Mouse (Mus musculus): Measurements from ENCODE around the gene Gm2696. TPM values are rescaled to one million over a fixed set of nuclear protein-coding genes. Genes with fewer than 3 reads are reported as not detected.

Gene Gm2696
- total RNA-seq (2023): not detected

GRCm38 (mm10) chr10:77814382-77814781 is at the start of gene Gm2696:
Gm2696 (plus strand) TSS chr10:77814682.

GRCm38 (mm10) chr10:77771225-77771624 is 43.3 kb upstream of the Gm2696 start, which contains the start of gene Gm3238:
Gm3238 (minus strand) TSS chr10:77771325.

GRCm38 (mm10) chr10:77776844-77777243 is 37.6 kb upstream of the Gm2696 start, which contains the start of gene Gm7138:
Gm7138 (minus strand) TSS chr10:77776944.

GRCm38 (mm10) chr10:77782442-77782841 is 32.0 kb upstream of the Gm2696 start, which contains the start of gene Gm3250:
Gm3250 (minus strand) TSS chr10:77782542.

GRCm38 (mm10) chr10:77787876-77788275 is 26.6 kb upstream of the Gm2696 start, which contains the start of gene Gm7137:
Gm7137 (minus strand) TSS chr10:77788200.

GRCm38 (mm10) chr10:77794976-77795375 is 19.5 kb upstream of the Gm2696 start, which contains the start of gene Gm9639:
Gm9639 (minus strand) TSS chr10:77795076.

GRCm38 (mm10) chr10:77798921-77799508 is 15.5 kb upstream of the Gm2696 start, which contains the start of gene Gm19668:
Gm19668 (minus strand) TSS chr10:77799133.

GRCm38 (mm10) chr10:77811743-77812142 is 2.7 kb upstream of the Gm2696 start, which contains the start of gene Gm9507:
Gm9507 (minus strand) TSS chr10:77811843.

GRCm38 (mm10) chr10:77826951-77827350 is 12.5 kb downstream of the Gm2696 start, which contains the start of gene Krtap10-4:
Krtap10-4 (minus strand) TSS chr10:77827095.

GRCm38 (mm10) chr10:77835647-77836046 is 21.2 kb downstream of the Gm2696 start, which contains the start of gene Krtap10-10:
Krtap10-10 (plus strand) TSS chr10:77835947.

GRCm38 (mm10) chr10:77846503-77846902 is 32.0 kb downstream of the Gm2696 start, which contains the start of gene Gm36176:
Gm36176 (plus strand) TSS chr10:77846803.

GRCm38 (mm10) chr10:77852559-77852958 is 38.1 kb downstream of the Gm2696 start, which contains the start of gene Gm10318:
Gm10318 (plus strand) TSS chr10:77852859.

GRCm38 (mm10) chr10:77861675-77862074 is 47.2 kb downstream of the Gm2696 start, which contains the start of gene Gm3285:
Gm3285 (plus strand) TSS chr10:77861975.

Other genes with a start within 250 kb of the Gm2696 start
- gene Pttg1ip, start 233.0 kb upstream of the Gm2696 start, total RNA-seq (2023): 109 TPM
- 61.4 TPM for gene Sumo3, start 208.6 kb upstream of the Gm2696 start, total RNA-seq (2023)
- gene Gm49325, start 208.5 kb upstream of the Gm2696 start, total RNA-seq (2023): not detected
- gene Ube2g2, start 192.4 kb upstream of the Gm2696 start, total RNA-seq (2023): 36.8 TPM
- gene Tspear, start 128.1 kb upstream of the Gm2696 start, total RNA-seq (2023): 0.44 TPM
- gene Gm19402, start 123.9 kb upstream of the Gm2696 start, total RNA-seq (2023): not detected
- gene Gm9508, start 117.4 kb upstream of the Gm2696 start, total RNA-seq (2023): not detected
- not detected for gene Gm10272, start 108.1 kb upstream of the Gm2696 start, total RNA-seq (2023)
- not detected for gene Gm10024, start 103.2 kb upstream of the Gm2696 start, total RNA-seq (2023)
- not detected for gene Gm10142, start 98.9 kb upstream of the Gm2696 start, total RNA-seq (2023)
- not detected for gene Krtap12-1, start 94.1 kb upstream of the Gm2696 start, total RNA-seq (2023)
- gene Gm10100, start 88.2 kb upstream of the Gm2696 start, total RNA-seq (2023): not detected
- gene Gm18596, start 72.0 kb upstream of the Gm2696 start, total RNA-seq (2023): not detected
- not detected for gene Gm9736, start 63.3 kb upstream of the Gm2696 start, total RNA-seq (2023)
- gene Gm3233, start 55.0 kb upstream of the Gm2696 start, total RNA-seq (2023): not detected
- not detected for gene Gm3238, start 43.4 kb upstream of the Gm2696 start, total RNA-seq (2023)
- not detected for gene Gm7138, start 37.7 kb upstream of the Gm2696 start, total RNA-seq (2023)
- not detected for gene Gm3250, start 32.1 kb upstream of the Gm2696 start, total RNA-seq (2023)
- not detected for gene Gm7137, start 26.5 kb upstream of the Gm2696 start, total RNA-seq (2023)
- not detected for gene Gm9639, start 19.6 kb upstream of the Gm2696 start, total RNA-seq (2023)
- gene Gm19668, start 15.5 kb upstream of the Gm2696 start, total RNA-seq (2023): not detected
- gene Gm9507, start 2.8 kb upstream of the Gm2696 start, total RNA-seq (2023): not detected
- not detected for gene Krtap10-4, start 12.4 kb downstream of the Gm2696 start, total RNA-seq (2023)
- gene Krtap10-10, start 21.3 kb downstream of the Gm2696 start, total RNA-seq (2023): not detected
- not detected for gene Gm36176, start 32.1 kb downstream of the Gm2696 start, total RNA-seq (2023)
- not detected for gene Gm10318, start 38.2 kb downstream of the Gm2696 start, total RNA-seq (2023)
- not detected for gene Gm3285, start 47.3 kb downstream of the Gm2696 start, total RNA-seq (2023)
- gene Lrrc3, start 87.9 kb downstream of the Gm2696 start, total RNA-seq (2023): not detected
- gene Trpm2, start 155.9 kb downstream of the Gm2696 start, total RNA-seq (2023): 3.9 TPM
- gene 1810043G02Rik, start 163.8 kb downstream of the Gm2696 start, total RNA-seq (2023): 6.7 TPM
- 111 TPM for gene Pfkl, start 195.4 kb downstream of the Gm2696 start, total RNA-seq (2023)
- not detected for gene Dnmt3l, start 227.3 kb downstream of the Gm2696 start, total RNA-seq (2023)
- not detected for gene Aire, start 228.9 kb downstream of the Gm2696 start, total RNA-seq (2023)